Mouse (Mus musculus) leukemia stem cell, adult 10-12 weeks (primary cell): ENCODE data around the gene Unc119. TPM values are rescaled to one million over a fixed set of nuclear protein-coding genes. Genes with fewer than 3 reads are reported as not detected.

Source experiments
- polyA plus RNA-seq: library from polyadenylated mRNA; stranded (reverse); fragments of >175 nt; gene quantifications from 2 replicates; pipeline ENCODE4 v1.2.3, GENCODE M21; 2012; ENCODE audit warnings: low replicate concordance

Unc119 gene
- 13.1 and 20.8 TPM in 2 replicates for polyA plus RNA-seq

DNA sequence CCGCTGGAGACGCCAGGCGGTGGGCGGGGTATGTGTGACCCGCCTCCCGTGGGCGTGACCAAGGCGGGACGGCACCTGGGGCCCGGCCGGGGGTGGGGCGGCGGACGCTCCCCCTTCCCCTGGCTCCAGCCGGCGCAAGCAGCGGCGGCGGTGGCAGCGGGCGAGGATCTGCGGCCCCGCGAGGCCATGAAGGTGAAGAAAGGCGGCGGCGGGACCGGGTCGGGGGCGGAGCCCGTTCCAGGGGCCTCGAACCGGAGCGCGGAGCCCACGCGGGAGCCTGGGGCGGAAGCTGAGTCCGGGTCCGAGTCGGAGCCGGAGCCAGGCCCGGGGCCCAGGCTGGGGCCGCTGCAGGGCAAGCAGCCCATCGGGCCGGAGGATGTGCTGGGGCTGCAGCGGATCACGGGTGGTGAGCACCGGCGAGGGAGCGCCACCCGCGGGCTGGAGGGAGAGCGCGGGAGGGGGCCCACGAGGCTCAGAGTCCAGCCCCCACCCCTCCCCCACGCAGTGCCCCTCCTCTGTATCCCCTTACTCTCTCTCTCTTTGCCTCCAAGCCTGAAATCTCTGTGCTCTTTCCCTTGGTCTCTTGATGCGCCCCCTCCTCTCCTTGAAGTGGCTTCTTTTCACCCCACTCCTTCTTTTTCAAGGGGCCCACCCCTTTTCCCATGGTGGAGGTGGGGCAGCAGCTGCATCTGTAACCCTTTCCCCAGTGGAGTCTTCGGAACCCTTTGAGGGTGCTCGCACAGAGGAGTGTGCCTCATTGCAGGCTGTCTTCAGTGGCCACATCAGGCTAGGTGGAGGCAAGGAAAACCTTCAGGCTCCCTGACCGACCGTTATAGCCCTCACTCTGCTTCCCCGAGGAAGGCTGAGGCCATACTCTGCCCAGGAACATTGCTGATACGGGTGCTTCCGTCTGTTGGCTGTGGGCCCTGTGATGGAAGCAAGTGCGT lies at the start of gene Unc119:
Unc119 (plus strand) TSS at position 102 of the 947 bp plus-strand sequence.

DNA sequence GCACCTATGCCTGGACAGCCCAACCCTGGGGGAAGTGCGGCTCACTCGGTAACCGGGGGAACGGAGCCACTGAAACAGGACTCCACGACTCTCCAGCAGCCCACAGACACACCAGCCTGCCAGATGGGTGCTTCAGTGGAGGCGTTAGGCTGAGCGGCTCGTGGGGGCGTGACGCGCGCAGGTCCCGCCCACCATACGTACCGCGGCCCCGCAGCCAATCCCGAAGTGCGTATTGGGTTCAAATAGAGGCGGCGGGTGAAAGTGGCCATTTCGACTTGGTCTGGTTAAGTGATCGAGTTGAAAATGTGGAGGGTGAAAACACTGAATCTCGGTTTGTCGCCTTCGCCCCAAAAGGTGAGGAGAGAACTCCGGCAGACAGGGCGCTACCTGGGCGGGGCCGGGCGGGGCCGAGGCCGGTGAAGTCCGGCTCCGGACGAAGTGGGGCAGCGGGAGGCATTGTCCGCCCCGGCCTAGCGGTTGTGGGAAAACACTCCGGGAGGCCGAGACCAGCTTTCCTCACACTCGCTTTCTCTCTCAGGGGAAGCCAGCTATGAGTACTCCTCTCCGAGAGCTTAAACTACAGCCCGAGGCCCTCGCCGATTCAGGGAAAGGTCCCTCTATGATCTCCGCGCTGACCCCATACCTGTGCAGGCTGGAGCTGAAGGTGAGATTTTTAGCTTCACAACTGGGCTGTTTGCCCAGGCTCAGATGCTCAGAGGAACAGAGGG lies 41.8 kb upstream of the Unc119 start, which contains the start of gene Spag5:
Spag5 (plus strand) TSS at position 173 of the 728 bp plus-strand sequence.

DNA sequence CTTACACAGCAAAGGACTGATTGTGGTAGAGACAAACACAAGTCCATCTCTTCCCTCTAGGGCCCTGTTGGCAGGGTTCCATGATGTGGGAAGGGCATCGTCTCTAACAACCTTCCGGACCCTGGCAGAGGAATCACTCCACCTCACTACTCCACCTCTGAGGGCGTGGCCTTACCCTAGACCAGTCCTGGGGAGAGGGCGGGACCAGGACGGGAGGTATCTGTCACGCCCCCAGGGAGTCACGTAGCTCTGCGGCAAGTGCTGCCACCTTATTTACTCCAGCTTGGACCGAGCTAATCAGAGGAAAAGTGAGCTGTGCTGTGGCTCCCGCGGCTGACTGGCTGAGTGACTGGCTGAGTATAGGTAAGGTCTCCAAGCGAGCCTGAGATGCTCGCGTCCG lies 20.4 kb upstream of the Unc119 start, which contains the start of gene Aldoc:
Aldoc (plus strand) TSS at position 109 of the 400 bp plus-strand sequence.

DNA sequence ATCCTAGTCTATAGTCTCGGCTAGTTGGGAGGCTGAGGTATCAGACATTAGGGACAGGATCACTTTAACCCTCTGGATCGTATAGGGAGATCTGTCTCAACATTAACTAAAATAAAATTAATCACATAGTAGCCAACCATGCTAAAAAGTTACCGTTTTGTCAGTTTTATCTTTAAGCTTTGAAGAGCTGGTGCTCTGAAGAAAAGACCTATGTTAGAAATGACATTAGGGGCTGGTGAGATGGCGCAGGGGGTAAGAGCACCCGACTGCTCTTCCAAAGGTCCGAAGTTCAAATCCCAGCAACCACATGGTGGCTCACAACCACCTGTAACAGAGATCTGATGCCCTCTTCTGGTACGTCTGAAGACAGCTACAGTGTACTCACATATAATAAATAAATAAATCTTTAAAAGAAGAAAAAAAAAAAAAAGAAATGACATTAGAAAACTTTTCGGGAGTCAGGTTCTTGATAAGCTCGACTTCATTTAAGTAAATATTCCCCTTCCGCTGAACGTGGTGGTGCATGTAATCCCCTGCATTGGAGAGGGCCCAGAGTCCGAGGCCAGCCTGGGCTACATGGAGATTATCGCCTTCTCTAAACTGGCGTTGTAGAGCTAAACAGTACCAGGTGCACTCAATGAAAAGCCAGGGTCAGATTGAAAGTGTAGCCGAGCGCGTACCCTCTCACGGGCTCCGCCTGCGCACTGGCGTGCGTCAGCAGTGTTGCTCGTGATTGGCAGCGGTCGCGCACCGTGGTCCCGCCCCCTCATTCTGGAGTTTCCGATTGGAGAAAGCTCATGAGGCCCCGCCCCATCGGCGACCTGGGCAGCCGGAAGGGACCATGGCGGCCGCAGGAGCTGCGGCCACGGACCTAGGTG lies 15.4 kb upstream of the Unc119 start, which contains the start of gene Pigs:
Pigs (plus strand) TSS at position 782 of the 878 bp plus-strand sequence.

DNA sequence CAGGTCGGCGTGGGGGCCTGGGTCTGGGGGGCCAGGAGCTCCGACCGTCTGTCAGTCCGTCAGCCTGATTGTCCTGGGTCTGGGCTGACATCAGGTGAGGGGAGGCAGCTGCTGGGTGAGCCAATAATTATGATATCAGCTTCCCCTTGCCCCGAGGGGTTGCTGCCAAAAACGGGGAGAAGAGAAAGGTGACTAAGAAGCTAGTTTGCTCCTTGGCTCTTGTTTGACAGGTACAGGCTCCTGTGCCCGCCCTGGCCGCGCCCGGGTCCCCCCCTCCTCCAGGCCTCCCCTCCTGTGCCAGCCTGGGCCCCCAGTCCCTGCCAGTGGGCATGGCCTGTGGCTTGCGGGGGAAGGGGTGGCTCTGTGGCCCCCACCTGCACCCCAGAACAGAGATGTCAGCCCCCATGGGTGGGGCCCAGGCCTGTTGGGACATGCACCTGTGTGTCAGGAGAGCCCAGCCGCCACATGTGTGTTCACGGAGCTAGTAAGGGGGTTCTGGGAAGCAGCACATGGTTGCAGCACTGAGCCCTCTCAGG lies 43.3 kb downstream of the Unc119 start, which contains the start of gene Foxn1:
Foxn1 (minus strand) TSS at position 51 of the 536 bp plus-strand sequence.

Other genes with a start within 250 kb of the Unc119 start
- 34.8 and 35.4 TPM in 2 replicates for gene Fam222b, start 248.8 kb upstream of the Unc119 start, polyA plus RNA-seq
- 69.0 and 176 TPM in 2 replicates for gene Traf4, start 177.9 kb upstream of the Unc119 start, polyA plus RNA-seq
- gene Nek8, start 166.8 kb upstream of the Unc119 start, polyA plus RNA-seq = 13.6 and 18.0 TPM in 2 replicates
- 281 and 738 TPM in 2 replicates for gene Tlcd1, start 166.8 kb upstream of the Unc119 start, polyA plus RNA-seq
- 121 and 683 TPM in 2 replicates for gene Rpl23a, start 159.9 kb upstream of the Unc119 start, polyA plus RNA-seq
- gene Rab34, start 155.1 kb upstream of the Unc119 start, polyA plus RNA-seq = 6.1 and 6.5 TPM in 2 replicates
- not detected in 2 replicates for gene Proca1, start 150.1 kb upstream of the Unc119 start, polyA plus RNA-seq
- 1.7 and 10.6 TPM in 2 replicates for gene Sdf2, start 97.7 kb upstream of the Unc119 start, polyA plus RNA-seq
- gene Supt6, start 97.5 kb upstream of the Unc119 start, polyA plus RNA-seq = 93.9 and 94.0 TPM in 2 replicates
- gene 2610507B11Rik, start 81.7 kb upstream of the Unc119 start, polyA plus RNA-seq = 12.0 and 69.9 TPM in 2 replicates
- not detected in 2 replicates for gene BC030499, start 52.6 kb upstream of the Unc119 start, polyA plus RNA-seq
- 13.8 and 44.5 TPM in 2 replicates for gene Spag5, start 42.0 kb upstream of the Unc119 start, polyA plus RNA-seq
- 0.27 and 1.1 TPM in 2 replicates for gene Aldoc, start 20.5 kb upstream of the Unc119 start, polyA plus RNA-seq
- gene Pigs, start 15.1 kb upstream of the Unc119 start, polyA plus RNA-seq = 15.9 and 90.3 TPM in 2 replicates
- gene Foxn1, start 43.1 kb downstream of the Unc119 start, polyA plus RNA-seq = not detected in 2 replicates
- gene Slc13a2, start 78.7 kb downstream of the Unc119 start, polyA plus RNA-seq = 0.07 TPM in 1 of 2 replicates, not detected in the other
- gene Slc46a1, start 122.2 kb downstream of the Unc119 start, polyA plus RNA-seq = 0.43 and 3.0 TPM in 2 replicates
- gene Sarm1, start 154.3 kb downstream of the Unc119 start, polyA plus RNA-seq = 0.05 and 0.11 TPM in 2 replicates
- gene Vtn, start 155.6 kb downstream of the Unc119 start, polyA plus RNA-seq = not detected in 2 replicates
- gene Sebox, start 160.0 kb downstream of the Unc119 start, polyA plus RNA-seq = not detected in 2 replicates
- 24.3 and 26.0 TPM in 2 replicates for gene Tmem199, start 168.7 kb downstream of the Unc119 start, polyA plus RNA-seq
- gene Poldip2, start 168.7 kb downstream of the Unc119 start, polyA plus RNA-seq = 34.6 and 38.5 TPM in 2 replicates
- 4.0 and 5.9 TPM in 2 replicates for gene Tnfaip1, start 192.8 kb downstream of the Unc119 start, polyA plus RNA-seq
- 8.6 and 41.0 TPM in 2 replicates for gene Ift20, start 192.9 kb downstream of the Unc119 start, polyA plus RNA-seq
- 17.5 and 30.4 TPM in 2 replicates for gene Tmem97, start 207.3 kb downstream of the Unc119 start, polyA plus RNA-seq